Mouse (Mus musculus) intestine, embryonic 14.5 days (tissue): Measurements from ENCODE around the gene Gpatch8. TPM values are rescaled to one million over a fixed set of nuclear protein-coding genes. Genes with fewer than 3 reads are reported as not detected.

ENCODE experiments used
- ATAC-seq: fragments of 200-750 bp; cut with Nextera tagmentation; replicated peaks from 2 replicates; pipeline ENCODE4 v1.8.0; 2017; ENCODE audit warnings: low read depth, moderate number of reproducible peaks, moderate TSS enrichment, moderate library complexity; ENCODE audit not compliant: low FRiP score, low TSS enrichment
- DNase-seq: peaks from one replicate; pipeline ENCODE4 v3.0.0-alpha.2; 2018; ENCODE audit warnings: low spot score
- H3K27ac ChIP-seq: fragments of 300-500 bp; sonication (generic); 2 replicates; pipeline ENCODE4 v1.5.1; 2014; ENCODE audit warnings: low read depth, mild to moderate bottlenecking, control low read depth
- H3K27me3 ChIP-seq: fragments of 300-500 bp; sonication (generic); replicated peaks from 2 replicates; pipeline ENCODE4 v1.6.1; 2014; ENCODE audit warnings: low read length, control low read depth; ENCODE audit not compliant: control insufficient read depth, insufficient read depth
- H3K36me3 ChIP-seq: fragments of 300-500 bp; sonication (generic); 2 replicates; pipeline ENCODE4 v1.6.1; 2014; ENCODE audit warnings: low read length, control low read depth; ENCODE audit not compliant: control insufficient read depth, insufficient read depth
- H3K4me1 ChIP-seq: fragments of 300-500 bp; sonication (generic); replicated peaks from 2 replicates; pipeline ENCODE4 v1.6.1; 2014; ENCODE audit warnings: low read length, control low read depth, mixed read lengths; ENCODE audit not compliant: control insufficient read depth, insufficient read depth
- H3K4me2 ChIP-seq: fragments of 300-500 bp; sonication (generic); 2 replicates; pipeline ENCODE4 v1.6.1; 2014; ENCODE audit warnings: low read length
- H3K4me3 ChIP-seq: fragments of 300-500 bp; sonication (generic); 2 replicates; pipeline ENCODE4 v1.5.1; 2014; ENCODE audit warnings: low read depth, low read length, control low read depth, mixed read lengths
- H3K9ac ChIP-seq: fragments of 300-500 bp; sonication (generic); 2 replicates; pipeline ENCODE4 v1.6.1; 2014; ENCODE audit warnings: mild to moderate bottlenecking, low read length
- H3K9me3 ChIP-seq: fragments of 300-500 bp; sonication (generic); 2 replicates; pipeline ENCODE4 v1.6.1; 2016; ENCODE audit warnings: low read length, control low read depth; ENCODE audit not compliant: control insufficient read depth
- WGBS: fragments of 180-500 bp; shearing (Covaris S2); extraction: QIAGEN DNeasy Blood & Tissue Kit; methylation state at CpG from one replicate; pipeline ENCODE4 v1.1.7; 2014; 5-methylcytosine and 5-hydroxymethylcytosine counted together
- polyA plus RNA-seq: library from polyadenylated mRNA; unstranded; fragments of >200 nt; fragmentation: Nextera tagmentation; extraction: Ambion mirVana; gene quantifications from 2 replicates; pipeline ENCODE4 v1.2.1, GENCODE M21; 2014

Gene Gpatch8
- polyA plus RNA-seq, 1 experiment from 2014 or later, result 40.1 TPM

- peak overlapping the region; percentile 94; the same call in 1 of the 2 replicates for H3K9ac ChIP-seq
- H3K4me1 ChIP-seq, result peaks cover 37% of the 10 kb centered on the region
- DNase-seq (no peak), ATAC-seq (peak; percentile 33)
- peaks cover 17% of the 10 kb centered on the region; the same call in 1 of the 2 replicates for H3K36me3 ChIP-seq
- H3K27me3 ChIP-seq, result peaks cover 4% of the 10 kb centered on the region; the same call in 1 of the 2 replicates
- WGBS, result 17% methylated on average over 7 of the region's 7 CpGs
- H3K9me3 ChIP-seq, result no peaks in the 10 kb centered on the region
- peak overlapping the region; percentile 86 for H3K4me3 ChIP-seq
- peak overlapping the region; percentile 90 for H3K27ac ChIP-seq
- peak overlapping the region; percentile 75 for H3K4me2 ChIP-seq
Measured at GRCm38 (mm10) chr11:102445891-102446361, 110.3 kb downstream of the Gpatch8 start.

GRCm38 (mm10) chr11:102445264-102445890 is 110.8 kb downstream of the Gpatch8 start:
- peak overlapping the region; percentile 86; the same call in 1 of the 2 replicates for H3K4me3 ChIP-seq
- no peaks in the 10 kb centered on the region for H3K9me3 ChIP-seq
- H3K9ac ChIP-seq, result no peak overlapping the region
- 13% methylated on average over 10 of the region's 10 CpGs for WGBS
- peak overlapping the region; percentile 75 for H3K4me2 ChIP-seq
- peaks cover 20% of the 10 kb centered on the region; the same call in 1 of the 2 replicates for H3K36me3 ChIP-seq
- H3K4me1 ChIP-seq, result peaks cover 37% of the 10 kb centered on the region
- peak overlapping the region; percentile 90 for H3K27ac ChIP-seq
- peaks cover 4% of the 10 kb centered on the region; the same call in 1 of the 2 replicates for H3K27me3 ChIP-seq
- peak; percentile 83 for DNase-seq
- peak; percentile 48 for ATAC-seq

GRCm38 (mm10) chr11:102444781-102445180 is 111.4 kb downstream of the Gpatch8 start:
- Histone ChIP-seq H3K4me3 (no peak overlapping the region), H3K27me3 (no peaks in the 10 kb centered on the region; the same call in 1 of the 2 replicates), H3K9me3 (no peaks in the 10 kb centered on the region), H3K4me2 (peak overlapping the region; percentile 75), H3K9ac (no peak overlapping the region), H3K36me3 (peaks cover 26% of the 10 kb centered on the region), H3K4me1 (peaks cover 37% of the 10 kb centered on the region), H3K27ac (no peak overlapping the region; the same call in 1 of the 2 replicates)
- no peak for DNase-seq
- no peak for ATAC-seq
- 18% methylated on average over 6 of the region's 6 CpGs for WGBS

- no peaks in the 10 kb centered on the region for H3K27me3 ChIP-seq
- no peak overlapping the region for H3K4me2 ChIP-seq
- no peak overlapping the region for H3K9ac ChIP-seq
- peaks cover 31% of the 10 kb centered on the region for H3K36me3 ChIP-seq
- H3K27ac ChIP-seq, result no peak overlapping the region
- H3K4me1 ChIP-seq, result peaks cover 35% of the 10 kb centered on the region
- ATAC-seq (no peak), DNase-seq (no peak)
- no peaks in the 10 kb centered on the region for H3K9me3 ChIP-seq
- no peak overlapping the region for H3K4me3 ChIP-seq
- 77% methylated on average over 3 of the region's 3 CpGs for WGBS
Measured at GRCm38 (mm10) chr11:102444321-102444720, 111.9 kb downstream of the Gpatch8 start.

- Histone ChIP-seq H3K9ac (no peak overlapping the region), H3K4me3 (no peak overlapping the region), H3K27me3 (0 out of 2 replicates have a peak, but pooled peaks cover 2% of the 10 kb centered on the region), H3K36me3 (peaks cover 36% of the 10 kb centered on the region), H3K9me3 (no peaks in the 10 kb centered on the region), H3K27ac (no peak overlapping the region), H3K4me1 (peaks cover 34% of the 10 kb centered on the region), H3K4me2 (no peak overlapping the region)
- ATAC-seq, result no peak
- DNase-seq, result no peak
- WGBS, result 80% methylated on average over 8 of the region's 12 CpGs
Measured at GRCm38 (mm10) chr11:102443740-102444139, 112.5 kb downstream of the Gpatch8 start.

GRCm38 (mm10) chr11:102442089-102442488 is 114.1 kb downstream of the Gpatch8 start:
- H3K27ac ChIP-seq, result no peak overlapping the region
- 0 out of 2 replicates have a peak, but pooled peaks cover 2% of the 10 kb centered on the region for H3K27me3 ChIP-seq
- H3K9me3 ChIP-seq, result no peaks in the 10 kb centered on the region
- no peak overlapping the region for H3K4me2 ChIP-seq
- no peak overlapping the region for H3K9ac ChIP-seq
- H3K4me3 ChIP-seq, result no peak overlapping the region
- peaks cover 38% of the 10 kb centered on the region for H3K36me3 ChIP-seq
- no peak for ATAC-seq
- DNase-seq, result no peak
- WGBS, result 92% methylated on average over 6 of the region's 6 CpGs
- H3K4me1 ChIP-seq, result peaks cover 31% of the 10 kb centered on the region

GRCm38 (mm10) chr11:102441434-102441833 is 114.8 kb downstream of the Gpatch8 start:
- Histone ChIP-seq H3K27ac (no peak overlapping the region), H3K4me3 (no peak overlapping the region), H3K36me3 (peaks cover 41% of the 10 kb centered on the region), H3K4me1 (peaks cover 32% of the 10 kb centered on the region), H3K27me3 (0 out of 2 replicates have a peak, but pooled peaks cover 2% of the 10 kb centered on the region), H3K9ac (no peak overlapping the region), H3K4me2 (no peak overlapping the region), H3K9me3 (no peaks in the 10 kb centered on the region)
- no peak for ATAC-seq
- no peak for DNase-seq
- 72% methylated on average over 3 of the region's 3 CpGs for whole genome bisulfite sequencing

GRCm38 (mm10) chr11:102440255-102440654 is 115.9 kb downstream of the Gpatch8 start:
- Histone ChIP-seq H3K9me3 (no peaks in the 10 kb centered on the region), H3K4me1 (peaks cover 21% of the 10 kb centered on the region), H3K27me3 (0 out of 2 replicates have a peak, but pooled peaks cover 2% of the 10 kb centered on the region), H3K9ac (no peak overlapping the region), H3K4me2 (no peak overlapping the region), H3K4me3 (no peak overlapping the region), H3K27ac (no peak overlapping the region), H3K36me3 (peaks cover 52% of the 10 kb centered on the region)
- DNase-seq, result no peak
- 94% methylated on average over 8 of the region's 8 CpGs for WGBS
- no peak for ATAC-seq
